Mouse (Mus musculus): Measurements from ENCODE around the gene Fcgr1.
A peak's percentile ranks its signal among the peaks of the same experiment; 100 is the strongest.
"Not testable (repeated sequence)": the region's sequence is repeated elsewhere in the genome, so short reads cannot be mapped to it uniquely, and the experiment has no call there.

The Fcgr1 gene

GRCm38 (mm10) chr3:96293787-96294186 is at the start of gene Fcgr1:
Fcgr1 (minus strand) TSS chr3:96293969.
- DNase-seq (ENCODE audit: low spot score in 2 of 2) = no peak

DNA sequence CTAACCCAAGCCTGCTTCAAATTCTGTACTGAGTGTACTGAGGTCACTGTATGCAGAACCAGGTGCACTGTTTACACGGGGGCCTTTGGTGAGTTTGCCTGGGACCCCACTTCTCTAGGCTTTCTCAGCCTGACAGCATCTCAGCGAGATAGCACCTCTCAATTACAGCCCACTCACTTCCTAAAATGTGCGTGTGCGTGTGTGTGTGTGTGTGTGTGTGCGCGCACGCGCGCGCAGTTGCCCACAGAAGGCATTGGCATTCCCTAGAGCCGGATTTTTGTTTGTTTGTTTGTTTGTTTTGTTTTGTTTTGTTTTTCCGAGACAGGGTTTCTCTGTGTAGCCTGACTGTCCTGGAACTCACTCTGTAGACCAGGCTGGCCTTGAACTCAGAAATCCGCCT is 48.9 kb upstream of the Fcgr1 start:
- DNase-seq (ENCODE audit: low spot score in 2 of 2) = peak in 1 of 2 experiments; percentile 40

- DNase-seq (ENCODE audit: low spot score in 2 of 2) = not testable (repeated sequence)
These were observed 48.3 kb upstream of the Fcgr1 start for GRCm38 (mm10) chr3:96342100-96342499.

GRCm38 (mm10) chr3:96340611-96341312 is 47.0 kb upstream of the Fcgr1 start:
- peak; percentile 29 to 66 for DNase-seq (ENCODE audit: low spot score in 2 of 2)

DNA sequence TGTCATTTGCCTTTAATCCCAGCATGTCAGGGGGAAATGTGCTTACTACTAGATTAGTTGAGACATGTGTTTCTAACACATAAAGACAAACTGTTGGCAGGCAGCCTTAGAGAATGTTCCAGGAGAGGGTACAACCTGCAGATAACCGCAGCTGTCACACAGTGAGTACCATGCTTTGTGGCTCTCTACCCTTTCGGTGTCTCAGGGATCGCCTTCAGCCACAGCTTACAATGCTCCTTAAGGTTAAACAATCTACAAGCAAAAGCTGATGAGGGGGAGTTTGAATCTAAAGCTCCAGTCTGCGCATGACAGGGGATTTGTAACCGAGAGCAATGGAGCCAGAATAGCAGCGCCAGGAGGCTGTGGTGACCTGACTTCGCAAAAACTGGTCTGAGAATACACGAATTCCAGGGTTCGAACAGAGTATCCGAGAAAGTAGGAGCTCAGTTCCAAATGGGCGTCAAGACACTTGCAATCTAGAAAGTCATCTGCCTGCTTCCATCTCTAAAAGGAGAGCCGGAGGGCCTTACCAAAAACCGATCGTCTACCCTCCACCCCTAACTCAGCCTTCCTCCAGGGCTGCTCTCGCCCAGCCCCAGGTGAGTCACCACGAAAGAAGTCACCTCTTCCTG is 45.2 kb upstream of the Fcgr1 start:
- no peak for DNase-seq (ENCODE audit: low spot score in 2 of 2)

- DNase-seq (ENCODE audit: low spot score in 2 of 2) = no peak
These were observed 44.3 kb upstream of the Fcgr1 start for GRCm38 (mm10) chr3:96338043-96338442.

DNA sequence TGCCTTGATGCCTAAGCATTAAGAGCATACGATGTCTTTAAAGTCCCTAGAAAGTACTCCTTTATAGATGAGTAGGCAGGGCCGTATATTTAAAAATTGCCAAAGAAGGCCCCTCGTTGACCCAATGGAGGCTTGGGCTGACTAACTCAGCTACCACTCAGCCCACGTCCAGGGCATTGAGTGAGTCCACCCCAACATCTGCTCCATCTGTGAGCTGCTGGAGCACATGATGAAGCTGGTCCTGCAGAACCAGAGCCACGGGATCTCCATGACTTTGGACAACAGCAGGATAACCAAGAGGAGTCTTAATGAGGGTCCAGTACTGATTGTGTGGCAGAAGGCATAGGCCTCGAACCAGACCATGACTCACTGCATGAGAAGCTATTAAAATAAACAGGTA is 43.5 kb upstream of the Fcgr1 start:
- DNase-seq (ENCODE audit: low spot score in 2 of 2) = no peak

DNA sequence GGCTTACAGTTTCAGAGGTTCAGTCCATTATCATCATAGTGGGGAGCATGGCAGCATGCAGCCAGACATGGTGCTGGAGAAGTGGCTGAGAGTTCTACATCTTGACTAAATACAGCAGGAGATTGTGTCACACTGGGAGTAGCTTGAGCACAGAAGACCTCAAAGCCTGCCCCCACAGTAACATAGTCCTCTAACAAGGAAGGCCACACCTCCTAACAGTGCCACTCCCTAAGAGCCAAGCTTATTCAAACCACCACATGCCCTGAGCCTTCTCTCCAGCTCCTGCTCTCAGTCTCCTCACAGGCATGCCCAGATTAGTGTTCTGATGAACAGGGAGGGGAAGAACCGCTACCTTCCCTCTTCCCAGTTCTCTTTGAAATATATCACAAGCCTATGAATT is 42.9 kb upstream of the Fcgr1 start:
- DNase-seq (ENCODE audit: low spot score in 2 of 2) = no peak

DNA sequence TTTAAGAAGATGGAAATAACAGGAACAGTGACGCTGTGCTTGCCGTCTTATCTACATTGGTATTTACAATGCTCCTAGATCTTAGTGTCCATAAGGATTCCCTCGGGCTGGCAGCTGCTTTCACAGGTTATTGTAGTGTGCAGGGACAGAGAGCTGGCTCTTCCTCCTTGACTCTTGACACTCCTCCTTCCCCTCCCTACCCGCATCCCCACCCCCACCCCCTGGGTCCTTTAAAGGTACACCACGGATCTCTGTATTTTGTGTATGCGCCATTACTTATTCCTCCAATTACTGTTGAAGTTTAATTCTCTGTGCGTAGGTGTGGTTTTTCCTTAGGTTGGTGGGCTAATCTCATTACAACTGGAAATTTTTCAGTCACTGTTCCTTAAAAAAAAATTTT is 41.8 kb upstream of the Fcgr1 start:
- no peak for DNase-seq (ENCODE audit: low spot score in 2 of 2)

- DNase-seq (ENCODE audit: low spot score in 2 of 2) = no peak
These were observed 41.4 kb upstream of the Fcgr1 start for GRCm38 (mm10) chr3:96335163-96335550.

- no peak for DNase-seq (ENCODE audit: low spot score in 2 of 2)
These were observed 40.7 kb upstream of the Fcgr1 start for GRCm38 (mm10) chr3:96334175-96335162.

DNA sequence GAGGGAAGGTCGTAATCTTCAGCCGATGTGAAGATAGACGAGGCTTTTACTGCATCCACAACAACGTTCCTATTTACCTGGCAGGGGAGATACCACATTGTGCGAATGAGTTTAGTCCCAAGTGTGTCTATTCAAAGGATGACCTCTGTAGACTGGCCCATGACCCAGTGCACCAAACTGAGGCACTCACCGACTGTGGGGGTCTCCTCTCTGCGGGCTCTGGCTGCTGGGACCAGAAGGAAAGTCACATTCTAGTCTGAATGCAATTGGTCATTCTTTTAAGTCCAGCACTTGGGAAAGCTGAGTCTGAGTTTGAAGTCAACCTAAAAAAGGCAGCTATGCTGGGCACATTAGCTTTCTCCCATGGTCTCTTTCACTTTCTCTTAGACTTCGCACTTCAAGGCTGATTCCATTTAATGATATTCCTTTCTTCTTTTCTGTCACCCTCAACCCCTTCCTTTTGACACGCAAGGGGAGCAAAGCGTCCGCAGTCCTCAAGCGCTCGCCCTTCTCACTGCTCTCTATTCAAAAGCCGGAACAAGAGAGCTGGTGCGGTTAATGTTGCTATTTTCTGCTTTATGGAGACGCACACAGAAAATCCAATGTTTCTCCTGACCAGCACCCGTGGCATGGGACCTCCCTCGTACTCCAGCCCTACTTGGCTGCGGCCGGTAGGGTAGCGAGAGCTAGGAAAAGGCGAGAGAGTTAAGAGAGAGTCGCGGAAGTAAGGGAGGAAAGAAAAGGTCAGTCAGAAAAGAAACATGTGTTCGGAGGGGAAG is 39.8 kb upstream of the Fcgr1 start:
- DNase-seq (ENCODE audit: low spot score in 2 of 2) = no peak

- peak; percentile 58 to 76 for DNase-seq (ENCODE audit: low spot score in 2 of 2)
These were observed 39.0 kb upstream of the Fcgr1 start for GRCm38 (mm10) chr3:96332631-96333395.

DNA sequence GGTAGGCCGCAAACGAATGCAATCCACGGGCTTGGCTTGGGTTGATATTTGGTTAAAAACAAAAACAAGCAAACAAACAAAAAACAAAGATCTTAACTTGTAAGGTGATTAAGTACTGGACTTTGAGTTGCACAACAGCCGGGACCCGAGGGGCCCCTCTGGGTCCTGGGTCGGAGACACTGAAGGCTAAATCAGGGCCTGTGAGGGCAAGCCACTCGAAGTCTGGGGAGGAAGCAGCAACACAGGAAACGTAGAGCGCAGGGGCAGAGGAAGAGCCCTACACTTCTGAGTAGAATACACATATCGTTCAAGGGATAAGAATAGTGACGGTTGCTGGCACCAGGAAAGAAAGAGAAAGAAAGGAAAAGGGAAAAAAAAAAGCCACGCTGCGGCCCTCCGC is 38.2 kb upstream of the Fcgr1 start:
- no peak for DNase-seq (ENCODE audit: low spot score in 2 of 2)

GRCm38 (mm10) chr3:96331438-96331837 is 37.7 kb upstream of the Fcgr1 start:
- DNase-seq (ENCODE audit: low spot score in 2 of 2) = no peak

GRCm38 (mm10) chr3:96330603-96331002 is 36.8 kb upstream of the Fcgr1 start:
- no peak for DNase-seq (ENCODE audit: low spot score in 2 of 2)

DNA sequence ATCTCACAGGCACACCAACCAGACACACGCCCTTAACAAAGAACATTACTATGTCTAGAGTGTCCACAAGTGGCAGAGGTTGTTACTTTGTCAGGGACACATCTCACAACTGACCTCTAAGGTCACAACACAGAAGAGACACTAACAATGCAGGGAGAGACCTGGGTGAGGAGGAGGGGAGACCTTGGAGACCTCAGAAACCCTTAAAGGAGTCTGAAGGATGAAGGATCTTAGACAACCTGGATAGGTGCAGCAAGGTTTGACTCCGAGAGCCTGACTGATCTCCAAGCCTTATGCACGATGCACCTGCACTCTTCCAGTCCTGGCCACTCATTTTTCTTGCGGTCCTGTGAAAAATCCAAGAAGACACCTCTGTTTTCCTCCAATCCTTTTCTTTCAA is 36.4 kb upstream of the Fcgr1 start:
- no peak for DNase-seq (ENCODE audit: low spot score in 2 of 2)

- no peak for DNase-seq (ENCODE audit: low spot score in 2 of 2)
These were observed 35.1 kb upstream of the Fcgr1 start for GRCm38 (mm10) chr3:96328730-96329387.

DNA sequence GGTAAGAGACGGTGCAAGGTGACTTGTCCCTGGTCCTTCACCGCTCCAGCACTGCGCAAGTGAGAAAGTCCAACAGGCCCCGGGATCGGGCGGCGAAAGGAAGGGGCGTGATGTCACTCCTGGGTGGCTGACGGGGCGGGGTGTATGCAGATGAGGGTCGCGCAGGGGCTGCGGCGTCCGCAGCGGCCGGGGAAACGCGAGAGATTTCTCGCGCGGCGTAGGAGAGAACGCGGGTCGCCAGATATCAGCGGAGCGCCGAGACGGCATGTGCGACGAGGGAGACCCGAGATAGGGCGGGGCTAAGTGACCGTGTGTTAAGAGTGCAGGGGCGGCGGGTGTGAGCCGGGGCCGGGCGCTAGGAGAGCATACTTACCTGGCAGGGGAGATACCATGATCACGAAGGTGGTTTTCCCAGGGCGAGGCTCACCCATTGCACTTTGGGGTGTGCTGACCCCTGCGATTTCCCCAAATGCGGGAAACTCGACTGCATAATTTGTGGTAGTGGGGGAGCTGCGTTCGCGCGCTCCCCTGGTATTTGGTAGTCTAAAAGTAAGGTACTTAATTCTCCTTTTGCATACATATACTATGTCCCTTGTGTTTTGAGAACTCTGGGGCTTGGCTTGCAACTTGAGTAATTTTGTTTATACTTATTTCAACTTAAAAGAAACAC is 34.4 kb upstream of the Fcgr1 start:
- peak in 1 of 2 experiments; percentile 29 for DNase-seq (ENCODE audit: low spot score in 2 of 2)

GRCm38 (mm10) chr3:96327647-96328046 is 33.9 kb upstream of the Fcgr1 start:
- DNase-seq (ENCODE audit: low spot score in 2 of 2) = no peak
